35 mouse cellular contexts compared by ENCODE assay signal in the genomic region with DNA sequence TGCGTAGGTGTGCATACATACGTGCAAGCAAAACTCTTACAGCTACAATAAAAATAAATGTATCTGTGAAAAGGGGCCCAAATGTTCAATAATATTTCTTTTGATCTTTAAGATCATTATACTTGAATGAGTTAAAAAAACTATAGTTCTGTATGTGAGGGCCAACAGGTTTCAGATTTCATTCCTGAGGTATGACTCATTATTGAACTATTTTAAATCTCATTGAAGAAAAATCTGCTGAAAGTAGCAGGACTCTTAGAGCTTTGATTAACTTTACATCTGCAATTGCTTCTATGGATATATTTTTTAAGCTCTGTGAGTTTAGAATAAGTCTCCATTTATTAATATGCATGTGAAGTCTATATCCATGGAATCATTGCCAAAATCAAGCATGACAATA.
"Had no signal": no experiment of that assay in that cellular context is flagged by ENCODE, and none has a peak within 500 bp of the region (broad histone marks: within the 10 kb centered on the region; RNA-seq: fewer than 3 reads in every experiment).

No protein-coding gene starts in this region.

- H3K27me3 ChIP-seq: heart, embryonic 12.5 days; heart, embryonic 13.5 days; heart, embryonic 15.5 days; hindbrain, embryonic 12.5 days; hindbrain, embryonic 13.5 days; hindbrain, embryonic 15.5 days; intestine, embryonic 15.5 days; kidney, embryonic 15.5 days had no signal

- DNase-seq: heart, postnatal 10 days; heart, postnatal 14 days; heart, postnatal 36 days; heart, postnatal 4 days; kidney, adult 11 months; kidney, adult 18-20 months; kidney, adult 2 months; kidney, adult 8-10 months; kidney, adult 9 months; kidney, postnatal 10 days; kidney, postnatal 14 days; kidney, postnatal 25 days; kidney, postnatal 36 days; kidney, postnatal 4 days; layer of hippocampus, adult 9-11 months; layer of hippocampus, postnatal 36 days had no signal

- H3K4me1 ChIP-seq: heart, embryonic 12.5 days; heart, embryonic 13.5 days; heart, embryonic 15.5 days; hindbrain, embryonic 10.5 days; hindbrain, embryonic 12.5 days; hindbrain, embryonic 13.5 days; hindbrain, embryonic 15.5 days; intestine, embryonic 15.5 days; kidney, embryonic 15.5 days had no signal

- H3K27ac ChIP-seq: heart, embryonic 13.5 days; heart, embryonic 15.5 days; hindbrain, embryonic 10.5 days; hindbrain, embryonic 12.5 days; hindbrain, embryonic 13.5 days; hindbrain, embryonic 14.5 days; hindbrain, embryonic 15.5 days; hindbrain, postnatal 0 days; intestine, embryonic 15.5 days; kidney, embryonic 15.5 days; kidney, postnatal 0 days; layer of hippocampus, adult 2 months; left cerebral cortex, adult 2 months had no signal

- ATAC-seq: hindbrain, embryonic 16.5 days; hindbrain, postnatal 0 days; inflammation-experienced regulatory T-cells, adult 6 months; intestine, embryonic 15.5 days; intestine, embryonic 16.5 days; intestine, postnatal 0 days had no signal

- H3K4me2 ChIP-seq: heart, embryonic 11.5 days; heart, embryonic 12.5 days; heart, embryonic 13.5 days; heart, embryonic 15.5 days; hindbrain, embryonic 12.5 days; hindbrain, embryonic 13.5 days; hindbrain, embryonic 14.5 days; hindbrain, embryonic 15.5 days; intestine, embryonic 15.5 days; kidney, embryonic 15.5 days had no signal

- H3K36me3 ChIP-seq: heart, embryonic 12.5 days; heart, embryonic 13.5 days; heart, embryonic 15.5 days; hindbrain, embryonic 10.5 days; hindbrain, embryonic 12.5 days; hindbrain, embryonic 13.5 days; hindbrain, embryonic 15.5 days; intestine, embryonic 15.5 days; kidney, embryonic 15.5 days had no signal

- H3K9me3 ChIP-seq: heart, embryonic 12.5 days; heart, embryonic 13.5 days; heart, embryonic 15.5 days; hindbrain, embryonic 10.5 days; hindbrain, embryonic 12.5 days; hindbrain, embryonic 13.5 days; hindbrain, embryonic 15.5 days; intestine, embryonic 15.5 days; kidney, embryonic 15.5 days had no signal

- H3K4me3 ChIP-seq: heart, embryonic 12.5 days; heart, embryonic 13.5 days; heart, embryonic 15.5 days; hindbrain, embryonic 10.5 days; hindbrain, embryonic 12.5 days; hindbrain, embryonic 13.5 days; hindbrain, embryonic 15.5 days; intestine, embryonic 15.5 days; kidney, embryonic 15.5 days; layer of hippocampus, adult 2 months; left cerebral cortex, adult 2 months had no signal

- H3K9ac ChIP-seq: heart, embryonic 12.5 days; heart, embryonic 13.5 days; heart, embryonic 15.5 days; hindbrain, embryonic 12.5 days; hindbrain, embryonic 13.5 days; hindbrain, embryonic 14.5 days; hindbrain, embryonic 15.5 days; intestine, embryonic 15.5 days; kidney, embryonic 15.5 days had no signal
